Mouse (Mus musculus) left cerebral cortex, postnatal 14 days (tissue): ENCODE results near the gene Fance. TPM values are rescaled to one million over a fixed set of nuclear protein-coding genes. Genes with fewer than 3 reads are reported as not detected.
A peak's percentile ranks its signal among the peaks of the same experiment; 100 is the strongest.

Experiments used
- DNase-seq, 2 experiments: peaks; one replicate each; pipeline ENCODE4 v3.0.0; 2021 to 2022; ENCODE audit warnings: low spot score in 2 of 2, mixed read lengths in 1 of 2
- intact Hi-C: fragments of 180-260 bp; cut with DNase I; formaldehyde crosslinking; loops from one replicate; pipeline ENCODE4 v1.15.1; 2025
- long read RNA-seq, 2 experiments: library from polyadenylated mRNA; stranded (forward); transcript quantifications; one replicate each; pipeline ENCODE4 v2.0.0; 2021
- total RNA-seq, 2 experiments: library from RNA; stranded (reverse); gene quantifications; 2 replicates each; pipeline ENCODE4 v1.2.3; 2021

The Fance gene
- 10 to 100 TPM; 28.3 to 29.6 TPM for total RNA-seq
- long read RNA-seq, experiment 1, transcript Fance-203 (10 exons, 2,025 nt), result major isoform, 5 of 26 reads
- long read RNA-seq, experiment 1, partial matches to known transcripts, result 1 of 26 reads
- long read RNA-seq, experiment 1, other reads (novel, unspliced or antisense), result 16 of 26 reads
- long read RNA-seq, experiment 2, partial matches to known transcripts, result 2 of 27 reads
- long read RNA-seq, experiment 2, other reads (novel, unspliced or antisense), result 20 of 27 reads

GRCm38 (mm10) chr17:28313212-28313879, at the start of gene Fance:
TSS of gene Fance (plus strand) at chr17:28313519.
- intact Hi-C loops, result no loop called here
- peak; percentile 94 to 96 for DNase-seq

- intact Hi-C loops, result no loop called here
- DNase-seq, result no peak
These were observed 46.1 kb upstream of the Fance start for GRCm38 (mm10) chr17:28267251-28267650.

GRCm38 (mm10) chr17:28270165-28270564, 43.2 kb upstream of the Fance start:
- DNase-seq, result no peak
- intact Hi-C loops, result loop anchor here (5.0 kb wide), 1 partner anchor 33 kb away; no protein-coding TSS in a partner anchor

- DNase-seq, result no peak
- intact Hi-C loops, result loop anchor here (5.0 kb wide), 1 partner anchor 34 kb away; no protein-coding TSS in a partner anchor
These were observed 41.6 kb upstream of the Fance start for GRCm38 (mm10) chr17:28271537-28272266.

- intact Hi-C loops, result loop anchor here (5.0 kb wide), 1 partner anchor 35 kb away; no protein-coding TSS in a partner anchor
- DNase-seq, result no peak
These were observed 41.0 kb upstream of the Fance start for GRCm38 (mm10) chr17:28272281-28272680.

GRCm38 (mm10) chr17:28272837-28273236, 40.5 kb upstream of the Fance start:
- intact Hi-C loops, result loop anchor here (5.0 kb wide), 1 partner anchor 36 kb away; no protein-coding TSS in a partner anchor
- no peak for DNase-seq

- DNase-seq, result no peak
- intact Hi-C loops, result loop anchor here (5.0 kb wide), 1 partner anchor 37 kb away; no protein-coding TSS in a partner anchor
These were observed 38.6 kb upstream of the Fance start for GRCm38 (mm10) chr17:28274739-28275138.

- intact Hi-C loops, result no loop called here
- DNase-seq, result no peak
These were observed 36.1 kb upstream of the Fance start for GRCm38 (mm10) chr17:28277226-28277625.

- intact Hi-C loops, result no loop called here
These were observed 35.6 kb upstream of the Fance start for GRCm38 (mm10) chr17:28277721-28278120.

GRCm38 (mm10) chr17:28278156-28278555, 35.2 kb upstream of the Fance start:
- intact Hi-C loops, result no loop called here

More at GRCm38 (mm10) chr17:28277721-28278120, 35.6 kb upstream of the Fance start:
- DNase-seq, result no peak

GRCm38 (mm10) chr17:28279236-28279635, 34.1 kb upstream of the Fance start:
- intact Hi-C loops, result no loop called here
- DNase-seq, result no peak

More at GRCm38 (mm10) chr17:28278156-28278555, 35.2 kb upstream of the Fance start:
- no peak for DNase-seq

GRCm38 (mm10) chr17:28279780-28280422, 33.4 kb upstream of the Fance start:
- no peak for DNase-seq
- intact Hi-C loops, result no loop called here

- intact Hi-C loops, result no loop called here
- no peak for DNase-seq
These were observed 32.9 kb upstream of the Fance start for GRCm38 (mm10) chr17:28280423-28280800.

- DNase-seq, result no peak
- intact Hi-C loops, result no loop called here
These were observed 32.4 kb upstream of the Fance start for GRCm38 (mm10) chr17:28280831-28281377.

GRCm38 (mm10) chr17:28281866-28282441, 31.4 kb upstream of the Fance start:
- intact Hi-C loops, result no loop called here
- DNase-seq, result no peak

GRCm38 (mm10) chr17:28283199-28283598, 30.1 kb upstream of the Fance start:
- no peak for DNase-seq
- intact Hi-C loops, result no loop called here

- intact Hi-C loops, result no loop called here
- no peak for DNase-seq
These were observed 27.2 kb upstream of the Fance start for GRCm38 (mm10) chr17:28286133-28286532.

GRCm38 (mm10) chr17:28286964-28287363, 26.4 kb upstream of the Fance start:
- intact Hi-C loops, result no loop called here

GRCm38 (mm10) chr17:28287578-28287977, 25.7 kb upstream of the Fance start:
- intact Hi-C loops, result no loop called here
- DNase-seq, result no peak

More at GRCm38 (mm10) chr17:28286964-28287363, 26.4 kb upstream of the Fance start:
- no peak for DNase-seq
